Mouse (Mus musculus): ENCODE results near the gene Mettl17. TPM values are rescaled to one million over a fixed set of nuclear protein-coding genes. Genes with fewer than 3 reads are reported as not detected.
"Not testable (repeated sequence)": the region's sequence is repeated elsewhere in the genome, so short reads cannot be mapped to it uniquely, and the experiment has no call there.

Gene Mettl17
- 41.9 and 46.9 TPM in 2 replicates for polyA plus RNA-seq (2014; fragmentation: Nextera tagmentation; extraction: Ambion mirVana)

GRCm38 (mm10) chr14:51884598-51885331, at the start of gene Mettl17:
Gene Mettl17, plus strand, starts transcription at chr14:51884842.
- H3K27me3 ChIP-seq (ENCODE audit: control insufficient read depth, insufficient read depth, low read length): no peaks in the 10 kb centered on the region
- H3K27ac ChIP-seq (ENCODE audit: low read depth, low read length): peak within 1 kb of the TSS; percentile 70
- WGBS (ENCODE audit: insufficient replicate concordance): under 1% methylated on average over 43 of the region's 43 CpGs
- H3K9me3 ChIP-seq (replicated peaks; ENCODE audit: control insufficient read depth, low read length): no peaks in the 10 kb centered on the region
- ATAC-seq (replicated peaks; ENCODE audit: insufficient number of reproducible peaks, low FRiP score, low TSS enrichment): peak; percentile 96
- H3K9ac ChIP-seq (ENCODE audit: low read depth, low read length): peak within 1 kb of the TSS; percentile 82
- H3K4me2 ChIP-seq: peak within 1 kb of the TSS; percentile 82
- peaks cover 11% of the 10 kb centered on the region for H3K36me3 ChIP-seq (ENCODE audit: control insufficient read depth, insufficient read depth, low read length)
- peaks cover 6% of the 10 kb centered on the region; the same call in 1 of the 2 replicates for H3K4me1 ChIP-seq (ENCODE audit: control insufficient read depth, insufficient read depth, low read length)
- peak within 1 kb of the TSS; percentile 82 for H3K4me3 ChIP-seq (ENCODE audit: low read depth, low read length)

GRCm38 (mm10) chr14:51838480-51838879, 46.2 kb upstream of the Mettl17 start:
- not testable (repeated sequence) for H3K4me2 ChIP-seq; H3K4me1 ChIP-seq (ENCODE audit: control insufficient read depth, insufficient read depth, low read length); H3K36me3 ChIP-seq (ENCODE audit: control insufficient read depth, insufficient read depth, low read length); H3K27me3 ChIP-seq (ENCODE audit: control insufficient read depth, insufficient read depth, low read length); H3K4me3 ChIP-seq (ENCODE audit: low read depth, low read length); H3K9ac ChIP-seq (ENCODE audit: low read depth, low read length); ATAC-seq (replicated peaks; ENCODE audit: insufficient number of reproducible peaks, low FRiP score, low TSS enrichment); H3K9me3 ChIP-seq (replicated peaks; ENCODE audit: control insufficient read depth, low read length); H3K27ac ChIP-seq (ENCODE audit: low read depth, low read length)
- WGBS (ENCODE audit: insufficient replicate concordance): 24% methylated on average over 2 of the region's 2 CpGs

GRCm38 (mm10) chr14:51842250-51842649, 42.4 kb upstream of the Mettl17 start:
- 63% methylated on average over 1 of the region's 1 CpGs for WGBS (ENCODE audit: insufficient replicate concordance)

GRCm38 (mm10) chr14:51842781-51843180, 41.9 kb upstream of the Mettl17 start:
- no peaks in the 10 kb centered on the region for H3K4me1 ChIP-seq (ENCODE audit: control insufficient read depth, insufficient read depth, low read length)
- no peak for ATAC-seq (replicated peaks; ENCODE audit: insufficient number of reproducible peaks, low FRiP score, low TSS enrichment)
- H3K9ac ChIP-seq (ENCODE audit: low read depth, low read length): no peak overlapping the region
- no peak overlapping the region for H3K4me3 ChIP-seq (ENCODE audit: low read depth, low read length)
- H3K4me2 ChIP-seq: no peak overlapping the region
- WGBS (ENCODE audit: insufficient replicate concordance): 76% methylated on average over 2 of the region's 2 CpGs
- H3K9me3 ChIP-seq (replicated peaks; ENCODE audit: control insufficient read depth, low read length): no peaks in the 10 kb centered on the region
- no peaks in the 10 kb centered on the region for H3K27me3 ChIP-seq (ENCODE audit: control insufficient read depth, insufficient read depth, low read length)
- no peaks in the 10 kb centered on the region for H3K36me3 ChIP-seq (ENCODE audit: control insufficient read depth, insufficient read depth, low read length)
- H3K27ac ChIP-seq (ENCODE audit: low read depth, low read length): no peak overlapping the region

More at GRCm38 (mm10) chr14:51842250-51842649, 42.4 kb upstream of the Mettl17 start:
- H3K4me3 ChIP-seq (ENCODE audit: low read depth, low read length): no peak overlapping the region
- no peaks in the 10 kb centered on the region for H3K27me3 ChIP-seq (ENCODE audit: control insufficient read depth, insufficient read depth, low read length)
- H3K9me3 ChIP-seq (replicated peaks; ENCODE audit: control insufficient read depth, low read length): no peaks in the 10 kb centered on the region
- H3K9ac ChIP-seq (ENCODE audit: low read depth, low read length): no peak overlapping the region
- H3K36me3 ChIP-seq (ENCODE audit: control insufficient read depth, insufficient read depth, low read length): no peaks in the 10 kb centered on the region
- H3K4me1 ChIP-seq (ENCODE audit: control insufficient read depth, insufficient read depth, low read length): no peaks in the 10 kb centered on the region
- no peak overlapping the region for H3K27ac ChIP-seq (ENCODE audit: low read depth, low read length)
- no peak for ATAC-seq (replicated peaks; ENCODE audit: insufficient number of reproducible peaks, low FRiP score, low TSS enrichment)
- no peak overlapping the region for H3K4me2 ChIP-seq

- Histone ChIP-seq H3K4me3 (ENCODE audit: low read depth, low read length) (no peak overlapping the region), H3K4me1 (ENCODE audit: control insufficient read depth, insufficient read depth, low read length) (no peaks in the 10 kb centered on the region), H3K36me3 (ENCODE audit: control insufficient read depth, insufficient read depth, low read length) (no peaks in the 10 kb centered on the region), H3K9ac (ENCODE audit: low read depth, low read length) (no peak overlapping the region), H3K9me3 (replicated peaks; ENCODE audit: control insufficient read depth, low read length) (no peaks in the 10 kb centered on the region), H3K27me3 (ENCODE audit: control insufficient read depth, insufficient read depth, low read length) (no peaks in the 10 kb centered on the region), H3K4me2 (no peak overlapping the region), H3K27ac (ENCODE audit: low read depth, low read length) (no peak overlapping the region)
- no peak for ATAC-seq (replicated peaks; ENCODE audit: insufficient number of reproducible peaks, low FRiP score, low TSS enrichment)
These were observed 40.8 kb upstream of the Mettl17 start for GRCm38 (mm10) chr14:51843882-51844281.

- H3K9ac ChIP-seq (ENCODE audit: low read depth, low read length): no peak overlapping the region
- H3K9me3 ChIP-seq (replicated peaks; ENCODE audit: control insufficient read depth, low read length): no peaks in the 10 kb centered on the region
- no peak for ATAC-seq (replicated peaks; ENCODE audit: insufficient number of reproducible peaks, low FRiP score, low TSS enrichment)
- 58% methylated on average over 3 of the region's 3 CpGs for WGBS (ENCODE audit: insufficient replicate concordance)
- no peaks in the 10 kb centered on the region for H3K36me3 ChIP-seq (ENCODE audit: control insufficient read depth, insufficient read depth, low read length)
- H3K27ac ChIP-seq (ENCODE audit: low read depth, low read length): no peak overlapping the region
- no peak overlapping the region for H3K4me2 ChIP-seq
- no peak overlapping the region for H3K4me3 ChIP-seq (ENCODE audit: low read depth, low read length)
- H3K27me3 ChIP-seq (ENCODE audit: control insufficient read depth, insufficient read depth, low read length): no peaks in the 10 kb centered on the region
- no peaks in the 10 kb centered on the region for H3K4me1 ChIP-seq (ENCODE audit: control insufficient read depth, insufficient read depth, low read length)
These were observed 38.1 kb upstream of the Mettl17 start for GRCm38 (mm10) chr14:51846566-51846965.

GRCm38 (mm10) chr14:51851006-51851405, 33.6 kb upstream of the Mettl17 start:
- 32% methylated on average over 3 of the region's 3 CpGs for WGBS (ENCODE audit: insufficient replicate concordance)
- H3K9ac ChIP-seq (ENCODE audit: low read depth, low read length); ATAC-seq (replicated peaks; ENCODE audit: insufficient number of reproducible peaks, low FRiP score, low TSS enrichment): not testable (repeated sequence)

GRCm38 (mm10) chr14:51853399-51853798, 31.2 kb upstream of the Mettl17 start, which contains the start of gene Ear6:
Gene Ear6, plus strand, starts transcription at chr14:51853699.
- Histone ChIP-seq H3K9ac (ENCODE audit: low read depth, low read length) (no peak within 1 kb of the TSS), H3K27me3 (ENCODE audit: control insufficient read depth, insufficient read depth, low read length) (no peaks in the 10 kb centered on the region), H3K9me3 (replicated peaks; ENCODE audit: control insufficient read depth, low read length) (no peaks in the 10 kb centered on the region), H3K4me1 (ENCODE audit: control insufficient read depth, insufficient read depth, low read length) (no peaks in the 10 kb centered on the region), H3K4me3 (ENCODE audit: low read depth, low read length) (no peak within 1 kb of the TSS), H3K27ac (ENCODE audit: low read depth, low read length) (no peak within 1 kb of the TSS), H3K36me3 (ENCODE audit: control insufficient read depth, insufficient read depth, low read length) (no peaks in the 10 kb centered on the region), H3K4me2 (no peak within 1 kb of the TSS)
- ATAC-seq (replicated peaks; ENCODE audit: insufficient number of reproducible peaks, low FRiP score, low TSS enrichment): no peak

More at GRCm38 (mm10) chr14:51851006-51851405, 33.6 kb upstream of the Mettl17 start:
- not testable (repeated sequence) for H3K27me3 ChIP-seq (ENCODE audit: control insufficient read depth, insufficient read depth, low read length); H3K4me3 ChIP-seq (ENCODE audit: low read depth, low read length); H3K27ac ChIP-seq (ENCODE audit: low read depth, low read length); H3K4me1 ChIP-seq (ENCODE audit: control insufficient read depth, insufficient read depth, low read length); H3K9me3 ChIP-seq (replicated peaks; ENCODE audit: control insufficient read depth, low read length); H3K4me2 ChIP-seq; H3K36me3 ChIP-seq (ENCODE audit: control insufficient read depth, insufficient read depth, low read length)

- not testable (repeated sequence) for H3K27ac ChIP-seq (ENCODE audit: low read depth, low read length); H3K4me3 ChIP-seq (ENCODE audit: low read depth, low read length); H3K27me3 ChIP-seq (ENCODE audit: control insufficient read depth, insufficient read depth, low read length); H3K4me1 ChIP-seq (ENCODE audit: control insufficient read depth, insufficient read depth, low read length); H3K36me3 ChIP-seq (ENCODE audit: control insufficient read depth, insufficient read depth, low read length); H3K9ac ChIP-seq (ENCODE audit: low read depth, low read length); ATAC-seq (replicated peaks; ENCODE audit: insufficient number of reproducible peaks, low FRiP score, low TSS enrichment); H3K9me3 ChIP-seq (replicated peaks; ENCODE audit: control insufficient read depth, low read length); H3K4me2 ChIP-seq
- WGBS (ENCODE audit: insufficient replicate concordance): 69% methylated on average over 7 of the region's 7 CpGs
These were observed 29.4 kb upstream of the Mettl17 start for GRCm38 (mm10) chr14:51855280-51855679.

Measured in heart, embryonic 11.5 days (tissue).